Mouse (Mus musculus) brown adipose tissue, adult 24 weeks (tissue): ENCODE measurements around the gene Trmt10a. TPM values are rescaled to one million over a fixed set of nuclear protein-coding genes. Genes with fewer than 3 reads are reported as not detected.

Experiments used
- H3K27ac ChIP-seq: fragments of 200-500 bp; replicated peaks from 2 replicates; pipeline ENCODE4 v1.5.1; 2012; ENCODE audit warnings: low read depth, mild to moderate bottlenecking, low read length
- H3K4me1 ChIP-seq: fragments of 200-500 bp; 2 replicates; pipeline ENCODE4 v1.6.1; 2012; ENCODE audit warnings: low read length, mixed read lengths; ENCODE audit not compliant: control insufficient read depth, insufficient read depth, insufficient read length
- H3K4me3 ChIP-seq: fragments of 200-500 bp; 2 replicates; pipeline ENCODE4 v1.5.1; 2012; ENCODE audit warnings: low read depth, mild to moderate bottlenecking, low read length, moderate library complexity; ENCODE audit not compliant: insufficient read depth
- polyA plus RNA-seq: library from polyadenylated mRNA; stranded (reverse); fragments of >200 nt; gene quantifications from 2 replicates; pipeline ENCODE4 v1.2.4, GENCODE M21; 2012; ENCODE audit not compliant: missing spikeins, insufficient read depth, insufficient read length

Gene Trmt10a
- polyA plus RNA-seq, 1 experiment, result 5.9 TPM

GRCm38 (mm10) chr3:138197973-138198721, 54.9 kb downstream of the Trmt10a start:
- no peak overlapping the region for H3K27ac ChIP-seq
- H3K4me3 ChIP-seq, result no peak overlapping the region

GRCm38 (mm10) chr3:138198722-138199068, 55.4 kb downstream of the Trmt10a start:
- no peak overlapping the region for H3K27ac ChIP-seq
- no peaks in the 10 kb centered on the region for H3K4me1 ChIP-seq
- no peak overlapping the region for H3K4me3 ChIP-seq

More at GRCm38 (mm10) chr3:138197973-138198721, 54.9 kb downstream of the Trmt10a start:
- no peaks in the 10 kb centered on the region for H3K4me1 ChIP-seq

GRCm38 (mm10) chr3:138208821-138209220, 65.6 kb downstream of the Trmt10a start:
- no peak overlapping the region for H3K4me3 ChIP-seq
- no peak overlapping the region for H3K27ac ChIP-seq
- H3K4me1 ChIP-seq, result no peaks in the 10 kb centered on the region

Other genes with a start within 250 kb of the Trmt10a start
- 52.1 and 57.9 TPM in 2 replicates for gene Lamtor3, start 224.9 kb upstream of the Trmt10a start, polyA plus RNA-seq
- gene Dapp1, start 161.9 kb upstream of the Trmt10a start, polyA plus RNA-seq, result 1.5 and 1.7 TPM in 2 replicates
- gene 1110002E22Rik, start 78.4 kb upstream of the Trmt10a start, polyA plus RNA-seq, result 0.71 and 0.75 TPM in 2 replicates
- gene Gm5105, start 76.1 kb upstream of the Trmt10a start, polyA plus RNA-seq, result not detected in 2 replicates
- 1.6 and 3.2 TPM in 2 replicates for gene Mttp, start 1.5 kb downstream of the Trmt10a start, polyA plus RNA-seq
- gene 4930579F01Rik, start 50.4 kb downstream of the Trmt10a start, polyA plus RNA-seq, result not detected in 2 replicates
- gene Adh7, start 74.3 kb downstream of the Trmt10a start, polyA plus RNA-seq, result 0.83 and 1.2 TPM in 2 replicates
- 171 and 175 TPM in 2 replicates for gene Adh1, start 117.5 kb downstream of the Trmt10a start, polyA plus RNA-seq
- not detected in 2 replicates for gene Adh6a, start 169.8 kb downstream of the Trmt10a start, polyA plus RNA-seq
- 1.1 and 2.4 TPM in 2 replicates for gene Adh6b, start 198.3 kb downstream of the Trmt10a start, polyA plus RNA-seq